Mouse (Mus musculus) CH12.LX (cell line): Measurements from ENCODE around the gene Nup62cl. TPM values are rescaled to one million over a fixed set of nuclear protein-coding genes. Genes with fewer than 3 reads are reported as not detected.

Source experiments
- DNase-seq: peaks from one replicate; pipeline ENCODE4 v3.0.0-alpha.2; 2013; ENCODE audit errors: extremely low read depth
- H3K27ac ChIP-seq: 2 replicates; pipeline ENCODE4 v1.5.1; 2012; ENCODE audit warnings: low read depth, mild to moderate bottlenecking, control low read depth, moderate library complexity; ENCODE audit not compliant: insufficient read depth
- H3K27me3 ChIP-seq: replicated peaks from 2 replicates; pipeline ENCODE3; 2012; ENCODE audit warnings: inconsistent platforms
- H3K36me3 ChIP-seq, 2 experiments: replicated peaks in 1 of 2; 2 replicates each; pipeline versions ENCODE3 to v1.6.1; 2012; ENCODE audit warnings: inconsistent platforms in 1 of 2, low read length in 1 of 2, mild to moderate bottlenecking in 1 of 2, mixed read lengths in 1 of 2, moderate library complexity in 1 of 2; ENCODE audit not compliant: control insufficient read depth in 1 of 2, insufficient read depth in 1 of 2
- H3K4me1 ChIP-seq, 2 experiments: 2 replicates each; pipeline ENCODE4 v1.6.1; 2012; ENCODE audit warnings: inconsistent platforms in 1 of 2, moderate library complexity in 1 of 2; ENCODE audit not compliant: insufficient read depth in 2 of 2, control insufficient read depth in 1 of 2
- H3K4me2 ChIP-seq: 2 replicates; pipeline ENCODE4 v1.6.1; 2012; ENCODE audit warnings: low read depth, mild to moderate bottlenecking, control low read depth; ENCODE audit not compliant: poor library complexity, insufficient read depth, severe bottlenecking
- H3K4me3 ChIP-seq, 3 experiments: fragments of 150-350 bp in 1 of 3; sonication (generic) in 1 of 3; replicated peaks in 1 of 3; 2 replicates each; pipeline versions ENCODE3 to v1.5.1; 2011 to 2012; ENCODE audit warnings: low read depth in 2 of 3, low read length in 2 of 3, mild to moderate bottlenecking in 2 of 3, moderate library complexity in 2 of 3, control low read depth in 1 of 3, improper control_type of control experiment in 1 of 3, inconsistent platforms in 1 of 3, mixed read lengths in 1 of 3; ENCODE audit not compliant: poor library complexity in 1 of 3
- H3K79me2 ChIP-seq: replicated peaks from 2 replicates; pipeline ENCODE4 v1.6.1; 2012; ENCODE audit warnings: mild to moderate bottlenecking, moderate library complexity; ENCODE audit not compliant: control insufficient read depth, poor library complexity, insufficient read depth, severe bottlenecking; ENCODE audit errors: extremely low read depth
- H3K9ac ChIP-seq: 2 replicates; pipeline ENCODE4 v1.6.1; 2012; ENCODE audit warnings: low read depth, mild to moderate bottlenecking, control low read depth, moderate library complexity; ENCODE audit not compliant: insufficient read depth
- H3K9me3 ChIP-seq: replicated peaks from 2 replicates; pipeline ENCODE3; 2012; ENCODE audit warnings: low read length, inconsistent platforms, mixed read lengths
- CHD1 ChIP-seq: IDR thresholded peaks from 2 replicates; pipeline ENCODE4 v1.6.1; 2012; ENCODE audit warnings: low read depth, low read length, improper control_type of control experiment, inconsistent platforms
- CHD2 ChIP-seq: IDR thresholded peaks from 2 replicates; pipeline ENCODE4 v1.6.1; 2011; ENCODE audit warnings: low read length, improper control_type of control experiment
- CTCF ChIP-seq, 2 experiments: IDR thresholded peaks in 1 of 2; conservative IDR thresholded peaks in 1 of 2; 2 replicates each; pipeline ENCODE4 v1.5.1; 2011 to 2012; ENCODE audit warnings: low read depth in 2 of 2, low read length in 2 of 2, improper control_type of control experiment in 1 of 2, inconsistent platforms in 1 of 2, mild to moderate bottlenecking in 1 of 2, moderate library complexity in 1 of 2
- ELF1 ChIP-seq: IDR thresholded peaks from 2 replicates; pipeline ENCODE4 v1.6.1; 2014; ENCODE audit warnings: low read depth, mild to moderate bottlenecking, inconsistent platforms, low read length, improper control_type of control experiment
- EP300 ChIP-seq: IDR thresholded peaks from 2 replicates; pipeline ENCODE4 v1.6.1; 2011; ENCODE audit warnings: low read length, improper control_type of control experiment
- ETS1 ChIP-seq: conservative IDR thresholded peaks from 2 replicates; pipeline ENCODE4 v1.6.1; 2012; ENCODE audit warnings: low read depth, mild to moderate bottlenecking, inconsistent platforms, low read length, improper control_type of control experiment, moderate library complexity
- GABPA ChIP-seq: IDR thresholded peaks from 2 replicates; pipeline ENCODE4 v1.6.1; 2012; ENCODE audit warnings: low read depth, low read length, improper control_type of control experiment, inconsistent platforms; ENCODE audit not compliant: insufficient replicate concordance
- HCFC1 ChIP-seq: IDR thresholded peaks from 2 replicates; pipeline ENCODE4 v1.6.1; 2012; ENCODE audit warnings: low read depth, mild to moderate bottlenecking, inconsistent platforms, low read length, improper control_type of control experiment
- IRF4 ChIP-seq: IDR thresholded peaks from 2 replicates; pipeline ENCODE4 v1.6.1; 2014; ENCODE audit warnings: low read depth, mild to moderate bottlenecking, inconsistent platforms, low read length, improper control_type of control experiment
- JUN ChIP-seq: IDR thresholded peaks from 2 replicates; pipeline ENCODE4 v1.6.1; 2011; ENCODE audit warnings: low read depth, mild to moderate bottlenecking, low read length, improper control_type of control experiment, moderate library complexity; ENCODE audit not compliant: insufficient read depth
- JUND ChIP-seq: conservative IDR thresholded peaks from 2 replicates; pipeline ENCODE4 v1.6.1; 2011; ENCODE audit warnings: low read depth, low read length, improper control_type of control experiment
- MAFK ChIP-seq: IDR thresholded peaks from 2 replicates; pipeline ENCODE4 v1.6.1; 2011; ENCODE audit warnings: low read length, improper control_type of control experiment; ENCODE audit not compliant: insufficient replicate concordance
- MAX ChIP-seq: IDR thresholded peaks from 2 replicates; pipeline ENCODE4 v1.6.1; 2011; ENCODE audit warnings: low read length, improper control_type of control experiment
- MAZ ChIP-seq: IDR thresholded peaks from 2 replicates; pipeline ENCODE4 v1.6.1; 2012; ENCODE audit warnings: low read depth, mild to moderate bottlenecking, inconsistent platforms, low read length, improper control_type of control experiment, moderate library complexity
- MEF2A ChIP-seq: IDR thresholded peaks from 2 replicates; pipeline ENCODE4 v1.6.1; 2014; ENCODE audit warnings: low read depth, mild to moderate bottlenecking, inconsistent platforms, low read length, improper control_type of control experiment, borderline replicate concordance
- MYC ChIP-seq: IDR thresholded peaks from 2 replicates; pipeline ENCODE4 v1.6.1; 2011; ENCODE audit warnings: low read depth, mild to moderate bottlenecking, improper control_type of control experiment, low read length
- NELFE ChIP-seq: IDR thresholded peaks from 2 replicates; pipeline ENCODE4 v1.6.1; 2011; ENCODE audit warnings: low read depth, low read length, improper control_type of control experiment
- PAX5 ChIP-seq: IDR thresholded peaks from 2 replicates; pipeline ENCODE4 v1.6.1; 2012; ENCODE audit warnings: low read length, inconsistent platforms, mixed read lengths
- POLR2A ChIP-seq: IDR thresholded peaks from 2 replicates; pipeline ENCODE4 v1.6.1; 2011; ENCODE audit warnings: low read depth, mild to moderate bottlenecking, improper control_type of control experiment, low read length
- POLR2AphosphoS2 ChIP-seq: IDR thresholded peaks from 2 replicates; pipeline ENCODE4 v1.6.1; 2011; ENCODE audit warnings: low read depth, low read length, improper control_type of control experiment
- RCOR1 ChIP-seq: conservative IDR thresholded peaks from 2 replicates; pipeline ENCODE4 v1.6.1; 2012; ENCODE audit warnings: low read depth, mild to moderate bottlenecking, inconsistent platforms, low read length, improper control_type of control experiment
- SIN3A ChIP-seq: IDR thresholded peaks from 2 replicates; pipeline ENCODE4 v1.6.1; 2012; ENCODE audit warnings: low read length, improper control_type of control experiment, inconsistent platforms
- SMC3 ChIP-seq: IDR thresholded peaks from 2 replicates; pipeline ENCODE4 v1.6.1; 2011; ENCODE audit warnings: low read depth, low read length, improper control_type of control experiment
- TBP ChIP-seq: conservative IDR thresholded peaks from 2 replicates; pipeline ENCODE4 v1.6.1; 2011; ENCODE audit warnings: low read depth, low read length, improper control_type of control experiment
- UBTF ChIP-seq: IDR thresholded peaks from 2 replicates; pipeline ENCODE4 v1.6.1; 2012; ENCODE audit warnings: low read depth, mild to moderate bottlenecking, inconsistent platforms, low read length, improper control_type of control experiment, moderate library complexity
- USF1 ChIP-seq: IDR thresholded peaks from 2 replicates; pipeline ENCODE4 v1.6.1; 2014; ENCODE audit warnings: low read depth, mild to moderate bottlenecking, inconsistent platforms, low read length, improper control_type of control experiment
- USF2 ChIP-seq: conservative IDR thresholded peaks from 2 replicates; pipeline ENCODE4 v1.6.1; 2011; ENCODE audit warnings: low read depth, low read length, improper control_type of control experiment
- ZC3H11A ChIP-seq: IDR thresholded peaks from 2 replicates; pipeline ENCODE4 v1.6.1; 2012; ENCODE audit warnings: low read depth, mild to moderate bottlenecking, inconsistent platforms, low read length, improper control_type of control experiment
- ZKSCAN1 ChIP-seq: IDR thresholded peaks from 2 replicates; pipeline ENCODE4 v1.6.1; 2012; ENCODE audit warnings: low read depth, inconsistent platforms, low read length, improper control_type of control experiment, borderline replicate concordance
- ZMIZ1 ChIP-seq: IDR thresholded peaks from 2 replicates; pipeline ENCODE4 v1.6.1; 2012; ENCODE audit warnings: low read depth, mild to moderate bottlenecking, inconsistent platforms, low read length, improper control_type of control experiment
- dilution Hi-C: fragments of 300-500 bp; cut with MboI; formaldehyde crosslinking; loops from 2 replicates; pipeline ENCODE4 v1.14.3; 2020; ENCODE audit warnings: low sequenced_read_pairs; ENCODE audit not compliant: extremely low pct_unique_long_range_greater_than_20kb, extremely low pct_ligation_motif_present
- in situ Hi-C: fragments of 300-500 bp; cut with MboI; formaldehyde crosslinking; loops from 3 replicates; pipeline ENCODE4 v1.14.3; 2019; ENCODE audit warnings: low sequenced_read_pairs, low pct_ligation_motif_present, low pct_unique_long_range_greater_than_20kb, mixed read lengths
- polyA plus RNA-seq: library from polyadenylated mRNA; unstranded; fragments of >175 nt; gene quantifications from 2 replicates; pipeline ENCODE4 v1.2.1, GENCODE M21; 2012; ENCODE audit warnings: low read depth; ENCODE audit not compliant: insufficient read length
- total RNA-seq, 2 experiments: library from RNA; depleted of rRNA; stranded (reverse); fragments of 300-350 nt in 1 of 2; fragments of >200 nt in 1 of 2; gene quantifications; 2 replicates each; pipeline ENCODE4 v1.2.3; 2012 to 2014

Gene Nup62cl
- total and polyA plus RNA-seq, 3 experiments = 8.3 to 41.8 (median 15.1) TPM

DNA sequence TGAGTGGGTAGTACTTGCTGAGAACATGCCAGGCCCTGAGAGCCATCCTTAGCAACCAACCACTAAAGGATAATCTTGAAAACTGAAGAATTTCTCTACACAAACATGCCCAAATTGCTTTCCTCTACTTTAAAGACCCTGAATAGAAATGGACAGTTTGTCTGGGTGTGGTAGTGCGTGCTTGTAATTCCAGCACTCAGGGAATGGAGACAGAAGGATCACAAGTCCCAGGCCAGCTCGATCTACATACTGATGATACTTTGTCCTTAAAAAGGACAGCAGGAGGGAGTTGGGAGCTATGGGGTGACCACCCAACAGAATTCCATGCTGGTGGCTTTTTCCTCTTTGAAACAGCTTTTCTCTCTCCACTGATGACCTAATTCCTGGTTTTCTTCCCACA, 31.6 kb upstream of the Nup62cl start:
- no peak for DNase-seq
- no peak overlapping the region for H3K4me3 ChIP-seq
- no peak overlapping the region for H3K27ac ChIP-seq
- dilution Hi-C loops (no loop called here), in situ Hi-C loops (no loop called here)
- no peaks in the 10 kb centered on the region for H3K36me3 ChIP-seq
- H3K4me1 ChIP-seq = no peaks in the 10 kb centered on the region
- H3K4me2 ChIP-seq = no peak overlapping the region
- H3K79me2 ChIP-seq = no peaks in the 10 kb centered on the region
- no peaks in the 10 kb centered on the region for H3K9me3 ChIP-seq
- TF ChIP-seq MEF2A (no peak), POLR2A (no peak), ETS1 (no peak), NELFE (no peak), RCOR1 (no peak), ZMIZ1 (no peak), CTCF (conservative IDR thresholded peaks at IDR 0.05 in 1 of 2, IDR thresholded peaks at IDR 0.05 in 1 of 2; ENCODE audit: low read depth in 2 of 2, low read length in 2 of 2) (no peak), SIN3A (no peak), IRF4 (no peak), MAX (no peak), JUND (no peak), GABPA (no peak), MAZ (no peak)
- H3K27me3 ChIP-seq = no peaks in the 10 kb centered on the region
- no peak overlapping the region for H3K9ac ChIP-seq

DNA sequence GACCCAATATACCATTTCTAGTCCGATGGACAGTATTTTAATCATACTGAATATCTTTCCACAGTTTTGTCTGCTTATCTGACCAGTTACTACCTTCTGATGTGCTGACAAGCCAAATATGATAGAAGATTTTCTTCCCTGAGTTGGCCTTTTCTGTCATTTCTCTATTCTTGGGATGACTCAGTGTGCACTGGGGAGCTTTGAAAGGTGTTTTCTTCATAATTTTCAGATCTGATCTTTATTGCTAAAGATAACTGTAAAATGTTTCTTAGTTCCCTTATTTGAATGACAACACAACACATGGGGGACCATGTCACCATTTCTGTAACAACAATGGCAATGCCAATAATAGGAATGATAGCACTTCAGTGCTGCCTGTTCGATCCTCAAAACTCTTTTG, 20.0 kb upstream of the Nup62cl start:
- Histone ChIP-seq H3K9me3 (no peaks in the 10 kb centered on the region), H3K27ac (no peak overlapping the region), H3K27me3 (no peaks in the 10 kb centered on the region), H3K4me2 (no peak overlapping the region), H3K9ac (no peak overlapping the region), H3K36me3 (no peaks in the 10 kb centered on the region), H3K79me2 (no peaks in the 10 kb centered on the region), H3K4me1 (no peaks in the 10 kb centered on the region), H3K4me3 (no peak overlapping the region)
- peak; percentile 17 for DNase-seq
- dilution Hi-C loops = no loop called here
- in situ Hi-C loops = no loop called here
- TF ChIP-seq USF1 = no peak
- 0 out of 2 replicates have a peak, but pooled peaks have one; percentile 49 for TF ChIP-seq RCOR1
- no peak for TF ChIP-seq HCFC1
- peak; percentile 74 for TF ChIP-seq JUN
- TF ChIP-seq USF2 = no peak
- TF ChIP-seq GABPA = no peak
- no peak for TF ChIP-seq CHD2
- no peak for TF ChIP-seq TBP
- peak; percentile 83 for TF ChIP-seq EP300
- 0 out of 2 replicates have a peak, but pooled peaks have one; percentile 60 for TF ChIP-seq MAFK
- TF ChIP-seq JUND = peak; percentile 85
- TF ChIP-seq MEF2A = peak; percentile 67; the same call in 1 of the 2 replicates
- no peak for TF ChIP-seq CTCF (conservative IDR thresholded peaks at IDR 0.05 in 1 of 2, IDR thresholded peaks at IDR 0.05 in 1 of 2; ENCODE audit: low read depth in 2 of 2, low read length in 2 of 2)
- no peak for TF ChIP-seq ZKSCAN1
- no peak for TF ChIP-seq SIN3A
- TF ChIP-seq IRF4 = peak; percentile 88
- no peak for TF ChIP-seq ZC3H11A
- no peak for TF ChIP-seq UBTF
- TF ChIP-seq CHD1 = no peak
- TF ChIP-seq ELF1 = no peak
- 0 out of 2 replicates have a peak, but pooled peaks have one; percentile 39 for TF ChIP-seq MYC
- TF ChIP-seq ETS1 = peak; percentile 33; the same call in 1 of the 2 replicates
- no peak for TF ChIP-seq SMC3
- no peak for TF ChIP-seq POLR2AphosphoS2
- no peak for TF ChIP-seq PAX5
